Mouse (Mus musculus) liver, postnatal 0 days (tissue): ENCODE results near the gene Eef1g.

Experiments
- CTCF ChIP-seq: sonication (generic); IDR thresholded peaks from 2 replicates; pipeline ENCODE4 v1.5.1; 2016; ENCODE audit warnings: antibody characterized with exemption, low read depth
- EP300 ChIP-seq: IDR thresholded peaks from 2 replicates; pipeline ENCODE4 v1.6.1; 2016; ENCODE audit warnings: antibody characterized with exemption, low read depth, mild to moderate bottlenecking

- no peak for TF ChIP-seq EP300
- TF ChIP-seq CTCF: no peak
These were observed 25.7 kb upstream of the Eef1g start for GRCm38 (mm10) chr19:8941136-8941514.
